ENCODE assay signal across 8 mouse cellular contexts in genomic region chr10:121739548-121740505, GRCm38 (mm10). TPM values are rescaled to one million over a fixed set of nuclear protein-coding genes. Genes with fewer than 3 reads are reported as not detected.
DNase-seq lines count a peak whose midpoint lies in the region; ATAC-seq and TF ChIP-seq lines count a peak whose summit lies in the region.

BC048403 (plus strand) TSS chr10:121739937.

- no peaks in the 10 kb centered on the region for H3K36me3 ChIP-seq in heart, embryonic 11.5 days (ENCODE audit: control insufficient read depth, insufficient read depth, low read length)
- H3K36me3 ChIP-seq in kidney, embryonic 16.5 days (ENCODE audit: insufficient read depth, low read length), result no peaks in the 10 kb centered on the region
- no peaks in the 10 kb centered on the region for H3K36me3 ChIP-seq in liver, adult 2 months (ENCODE audit: control insufficient read depth, insufficient read depth, low read length)
- no peaks in the 10 kb centered on the region for H3K36me3 ChIP-seq in myocyte (ENCODE audit: control insufficient read depth, insufficient read depth)
- H3K36me3 ChIP-seq in splenic B cell, adult 2 months (ENCODE audit: control insufficient read depth, insufficient read depth, low read length, poor library complexity, severe bottlenecking), result no peaks in the 10 kb centered on the region

- H3ac ChIP-seq in myocyte (ENCODE audit: control insufficient read depth, insufficient read length), result peak within 1 kb of the TSS; percentile 13

- WGBS in heart, embryonic 11.5 days (ENCODE audit: insufficient replicate concordance), result under 1% methylated on average over 63 of the region's 68 CpGs
- WGBS in kidney, embryonic 16.5 days, result under 1% methylated on average over 68 of the region's 68 CpGs
- under 1% methylated on average over 68 of the region's 68 CpGs for WGBS in liver, adult 2 months

- H3K79me2 ChIP-seq in liver, adult 2 months (ENCODE audit: control insufficient read depth, insufficient read depth, low read length), result no peaks in the 10 kb centered on the region; the same call in 1 of the 2 replicates
- peaks cover 4% of the 10 kb centered on the region for H3K79me2 ChIP-seq in myocyte (ENCODE audit: control insufficient read depth, insufficient read depth)

- no peaks in the 10 kb centered on the region for H3K27me3 ChIP-seq in heart, embryonic 11.5 days (ENCODE audit: control insufficient read depth, insufficient read depth, low read length)
- no peaks in the 10 kb centered on the region for H3K27me3 ChIP-seq in kidney, embryonic 16.5 days (ENCODE audit: insufficient read depth, low read length)
- H3K27me3 ChIP-seq in liver, adult 2 months (ENCODE audit: control insufficient read depth, insufficient read depth, low read length), result no peaks in the 10 kb centered on the region
- H3K27me3 ChIP-seq in myocyte (ENCODE audit: control insufficient read depth, insufficient read depth, insufficient read length), result no peaks in the 10 kb centered on the region
- no peaks in the 10 kb centered on the region for H3K27me3 ChIP-seq in splenic B cell, adult 2 months (ENCODE audit: control insufficient read depth, insufficient read depth, low read length, poor library complexity, severe bottlenecking)

- H3K4me3 ChIP-seq in bone marrow macrophage, adult 2 months (ENCODE audit: insufficient read depth, low read length), result peak within 1 kb of the TSS; percentile 90
- peak within 1 kb of the TSS; percentile 79 for H3K4me3 ChIP-seq in embryonic fibroblast, embryonic 13.5 days (ENCODE audit: insufficient read depth, low read length)
- peak within 1 kb of the TSS; percentile 83 for H3K4me3 ChIP-seq in heart, embryonic 11.5 days (ENCODE audit: low read depth, low read length)
- peak within 1 kb of the TSS; percentile 94 for H3K4me3 ChIP-seq in kidney, embryonic 16.5 days (ENCODE audit: low read length)
- peak within 1 kb of the TSS; percentile 81 for H3K4me3 ChIP-seq in liver, adult 2 months (ENCODE audit: insufficient read depth, low read depth, low read length)
- peak within 1 kb of the TSS; percentile 56 for H3K4me3 ChIP-seq in myocyte

- peak within 1 kb of the TSS; percentile 90 for H3K4me2 ChIP-seq in heart, embryonic 11.5 days
- peak within 1 kb of the TSS; percentile 84 for H3K4me2 ChIP-seq in kidney, embryonic 16.5 days (replicated peaks; ENCODE audit: low read depth, low read length)
- peak within 1 kb of the TSS; percentile 72 for H3K4me2 ChIP-seq in myocyte (ENCODE audit: low read depth)

- DNase-seq in A20 (ENCODE audit: low read depth, low spot score), result peak; percentile 94
- DNase-seq in liver, adult 2 months (ENCODE audit: extremely low read depth, low read depth, low spot score), result peak; percentile 45
- DNase-seq in splenic B cell, adult 2 months (ENCODE audit: low read depth, low spot score), result peak; percentile 91

- H3K9ac ChIP-seq in heart, embryonic 11.5 days (ENCODE audit: low read depth, low read length), result peak within 1 kb of the TSS; percentile 81
- H3K9ac ChIP-seq in kidney, embryonic 16.5 days (replicated peaks; ENCODE audit: low read length), result peak within 1 kb of the TSS; percentile 81
- H3K9ac ChIP-seq in liver, adult 2 months (ENCODE audit: low read depth, low read length), result peak within 1 kb of the TSS; percentile 80

- H3K27ac ChIP-seq in bone marrow macrophage, adult 2 months (ENCODE audit: insufficient read depth, low read depth, low read length), result no peak within 1 kb of the TSS
- no peak within 1 kb of the TSS for H3K27ac ChIP-seq in embryonic fibroblast, embryonic 13.5 days (ENCODE audit: insufficient read depth, low read length)
- peak within 1 kb of the TSS; percentile 25; the same call in 1 of the 2 replicates for H3K27ac ChIP-seq in heart, embryonic 11.5 days (ENCODE audit: low read depth, low read length)
- 0 out of 2 replicates have a peak within 1 kb of the TSS, but pooled peaks have one; percentile 12 for H3K27ac ChIP-seq in kidney, embryonic 16.5 days (ENCODE audit: low read length)
- no peak within 1 kb of the TSS for H3K27ac ChIP-seq in liver, adult 2 months (replicated peaks; ENCODE audit: insufficient read depth, low read depth, low read length)

- peaks cover 2% of the 10 kb centered on the region; the same call in 1 of the 2 replicates for H3K4me1 ChIP-seq in bone marrow macrophage, adult 2 months (ENCODE audit: control insufficient read depth, insufficient read depth, low read length)
- peaks cover 2% of the 10 kb centered on the region; the same call in 1 of the 2 replicates for H3K4me1 ChIP-seq in embryonic fibroblast, embryonic 13.5 days (ENCODE audit: control insufficient read depth, insufficient read depth, low read length)
- H3K4me1 ChIP-seq in heart, embryonic 11.5 days (ENCODE audit: control insufficient read depth, insufficient read depth, low read length), result no peaks in the 10 kb centered on the region
- peaks cover 7% of the 10 kb centered on the region; the same call in 1 of the 2 replicates for H3K4me1 ChIP-seq in kidney, embryonic 16.5 days (ENCODE audit: insufficient read depth, low read length)
- H3K4me1 ChIP-seq in liver, adult 2 months (ENCODE audit: control insufficient read depth, insufficient read depth, low read length), result peaks cover 3% of the 10 kb centered on the region; the same call in 1 of the 2 replicates

- TF ChIP-seq CTCF in bone marrow macrophage, adult 2 months (IDR thresholded peaks at IDR 0.05; ENCODE audit: low read depth, low read length), result no peak
- no peak for TF ChIP-seq CTCF in embryonic fibroblast, embryonic 13.5 days (IDR thresholded peaks at IDR 0.05; ENCODE audit: borderline replicate concordance, insufficient read depth, low read length)
- no peak for TF ChIP-seq CTCF in liver, adult 2 months (IDR thresholded peaks at IDR 0.05; ENCODE audit: low read depth, low read length)

- no peaks in the 10 kb centered on the region; the same call in 1 of the 2 replicates for H3K9me3 ChIP-seq in heart, embryonic 11.5 days (replicated peaks; ENCODE audit: control insufficient read depth, low read length)
- peaks cover 10% of the 10 kb centered on the region; the same call in 1 of the 2 replicates for H3K9me3 ChIP-seq in kidney, embryonic 16.5 days (ENCODE audit: low read length)

- ATAC-seq in heart, embryonic 11.5 days (replicated peaks; ENCODE audit: insufficient number of reproducible peaks, low FRiP score, low TSS enrichment), result peak; percentile 89
- ATAC-seq in kidney, embryonic 16.5 days (ENCODE audit: low FRiP score, low TSS enrichment), result peak; percentile 93

- no peak for TF ChIP-seq POLR2A in bone marrow macrophage, adult 2 months (IDR thresholded peaks at IDR 0.05; ENCODE audit: borderline replicate concordance, low read depth, low read length)
- peak; percentile 75 for TF ChIP-seq POLR2A in embryonic fibroblast, embryonic 13.5 days (IDR thresholded peaks at IDR 0.05; ENCODE audit: low read depth, low read length)
- 0 out of 2 replicates have a peak, but pooled peaks have one; percentile 36 for TF ChIP-seq POLR2A in liver, adult 2 months (IDR thresholded peaks at IDR 0.05; ENCODE audit: extremely low read depth, insufficient read depth, low read length)
- TF ChIP-seq POLR2A in myocyte (IDR thresholded peaks at IDR 0.05; ENCODE audit: insufficient read length, low read depth), result peak; percentile 86

TF ChIP-seq in myocyte, 11 proteins besides CTCF, POLR2A, EP300 and RAD21:
- TF ChIP-seq SRF (IDR thresholded peaks at IDR 0.05; ENCODE audit: control insufficient read depth, insufficient read length, low read depth), result no peak
- no peak for TF ChIP-seq TCF3 (IDR thresholded peaks at IDR 0.05; ENCODE audit: insufficient read length, low read depth)
- peak in 2 of 3 experiments; percentile 2 to 62 for TF ChIP-seq MYOD1 (IDR thresholded peaks at IDR 0.05; ENCODE audit: control insufficient read depth in 1 of 3, insufficient read length in 2 of 3, low read depth in 2 of 3)
- no peak for TF ChIP-seq TCF12 (IDR thresholded peaks at IDR 0.05; ENCODE audit: insufficient read depth, poor library complexity, severe bottlenecking)
- TF ChIP-seq REST (IDR thresholded peaks at IDR 0.05; ENCODE audit: insufficient read depth, insufficient read length), result no peak
- peak; percentile 67 for TF ChIP-seq USF1 (IDR thresholded peaks at IDR 0.05; ENCODE audit: low read depth)
- peak; percentile 33 for TF ChIP-seq MAX (IDR thresholded peaks at IDR 0.05; ENCODE audit: low read depth)
- no peak for TF ChIP-seq CEBPB (IDR thresholded peaks at IDR 0.05; ENCODE audit: insufficient read depth, poor library complexity, severe bottlenecking)
- peak in 2 of 3 experiments; percentile 22 to 64 for TF ChIP-seq MYOG (IDR thresholded peaks at IDR 0.05; ENCODE audit: control insufficient read depth in 1 of 3, insufficient read depth in 1 of 3, insufficient read length in 2 of 3, low read depth in 2 of 3)
- TF ChIP-seq POLR2AphosphoS2 (IDR thresholded peaks at IDR 0.05; ENCODE audit: insufficient read length, low read depth), result peak; percentile 82
- TF ChIP-seq E2F4 (IDR thresholded peaks at IDR 0.05; ENCODE audit: insufficient read depth), result no peak

RNA-seq across cellular contexts. Expression of gene BC048403, which starts in this region (rescaled TPM):
- 4.8 and 7.5 TPM in 2 replicates for polyA plus RNA-seq in bone marrow macrophage, adult 2 months (2012; ENCODE audit: insufficient read depth, insufficient read length, missing spikeins)
- 5.9 and 7.5 TPM in 2 replicates for polyA plus RNA-seq in embryonic fibroblast, embryonic 13.5 days (2011; ENCODE audit: insufficient read length, low read depth, missing spikeins)
- polyA plus RNA-seq in heart, embryonic 11.5 days (2014; fragmentation: Nextera tagmentation; extraction: Ambion mirVana), result 2.7 and 3.2 TPM in 2 replicates
- polyA plus RNA-seq in kidney, embryonic 16.5 days (2015; fragmentation: Nextera tagmentation; extraction: Ambion mirVana), result 2.4 and 2.7 TPM in 2 replicates
- total RNA-seq in liver, adult 2 months (2014; rRNA removed), result 0.92 and 1.9 TPM in 2 replicates
- polyA plus RNA-seq in liver, adult 2 months (2012; rRNA removed), result 3.9 and 5.9 TPM in 2 replicates
- polyA plus RNA-seq in myocyte (2012; fragmentation: generic; extraction: Trizol), result 2.8 TPM

Comparison
In these comparisons a context has a peak if more than half of its experiments do, and no peak if none do; other contexts are left out.
1. H3K27ac ChIP-seq: peak in heart, embryonic 11.5 days (single experiment) and kidney, embryonic 16.5 days (single experiment); none in bone marrow macrophage, adult 2 months (single experiment), embryonic fibroblast, embryonic 13.5 days (single experiment) and liver, adult 2 months (single experiment).
2. Peak in every context shown above with its lines, with median percentiles within 50 percentile points of each other: DNase-seq, H3K4me3 ChIP-seq, H3K4me2 ChIP-seq and H3K9ac ChIP-seq.